Mouse (Mus musculus) effector memory CD4-positive, alpha-beta T cell, adult 5 months (primary cell): ENCODE data around the gene Cyp27b1. TPM values are rescaled to one million over a fixed set of nuclear protein-coding genes. Genes with fewer than 3 reads are reported as not detected.

Experiments used
- polyA plus RNA-seq: library from polyadenylated mRNA; unstranded; fragments of 100-300 nt; shearing (Covaris generic); gene quantifications from one replicate; pipeline ENCODE4 v1.2.1, GENCODE M21; 2017

Gene Cyp27b1
- polyA plus RNA-seq = not detected

DNA sequence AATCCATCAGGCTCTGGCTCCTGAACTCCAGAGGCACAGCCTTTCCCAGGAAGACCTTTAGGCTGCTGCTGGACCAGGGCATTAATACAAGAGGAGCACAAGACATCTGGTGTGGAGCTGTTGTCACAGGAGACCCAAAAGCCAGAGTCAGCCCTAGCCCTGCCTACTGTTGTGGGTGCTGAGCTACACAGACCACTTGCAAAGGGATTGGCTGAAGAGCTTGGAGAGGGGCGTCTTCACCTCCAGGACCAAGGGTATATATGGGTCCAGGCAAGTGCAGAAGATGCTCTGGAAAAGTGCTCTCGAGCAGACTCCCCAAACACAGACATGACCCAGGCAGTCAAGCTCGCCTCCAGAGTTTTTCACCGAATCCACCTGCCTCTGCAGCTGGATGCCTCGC is at the start of gene Cyp27b1:
Cyp27b1 (plus strand) TSS at position 297 of the 400 bp plus-strand sequence.

DNA sequence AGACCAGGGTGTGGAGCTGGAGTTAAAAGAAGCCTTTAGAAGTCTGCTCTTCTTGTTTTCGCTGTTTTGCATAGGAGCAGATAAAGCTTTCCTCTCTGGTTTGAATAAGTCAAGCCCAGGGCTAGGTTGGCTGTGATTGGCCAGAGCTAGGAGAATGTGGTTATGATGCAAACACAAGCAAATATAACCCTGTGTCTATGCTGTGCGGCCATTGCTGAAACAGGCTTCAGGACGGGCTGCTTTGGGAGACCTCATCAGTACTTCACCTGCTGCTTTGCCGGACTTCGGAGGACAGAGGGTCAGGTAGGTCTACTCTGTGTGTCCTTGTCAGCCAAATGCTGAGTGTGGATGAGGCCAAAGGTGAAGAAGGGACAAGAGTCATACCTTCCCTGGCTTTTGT is 47.5 kb upstream of the Cyp27b1 start, which contains the start of gene Avil:
Avil (plus strand) TSS at position 181 of the 400 bp plus-strand sequence.

GRCm38 (mm10) chr10:127030336-127031296 is 17.4 kb upstream of the Cyp27b1 start, which contains the start of gene Tsfm:
Tsfm (minus strand) TSS chr10:127030840.

GRCm38 (mm10) chr10:127041274-127041766 is 6.7 kb upstream of the Cyp27b1 start, which contains the start of the genes Mettl1 and Eef1akmt3:
Mettl1 (plus strand) TSS chr10:127041414.
Eef1akmt3 (minus strand) TSS chr10:127041513.

DNA sequence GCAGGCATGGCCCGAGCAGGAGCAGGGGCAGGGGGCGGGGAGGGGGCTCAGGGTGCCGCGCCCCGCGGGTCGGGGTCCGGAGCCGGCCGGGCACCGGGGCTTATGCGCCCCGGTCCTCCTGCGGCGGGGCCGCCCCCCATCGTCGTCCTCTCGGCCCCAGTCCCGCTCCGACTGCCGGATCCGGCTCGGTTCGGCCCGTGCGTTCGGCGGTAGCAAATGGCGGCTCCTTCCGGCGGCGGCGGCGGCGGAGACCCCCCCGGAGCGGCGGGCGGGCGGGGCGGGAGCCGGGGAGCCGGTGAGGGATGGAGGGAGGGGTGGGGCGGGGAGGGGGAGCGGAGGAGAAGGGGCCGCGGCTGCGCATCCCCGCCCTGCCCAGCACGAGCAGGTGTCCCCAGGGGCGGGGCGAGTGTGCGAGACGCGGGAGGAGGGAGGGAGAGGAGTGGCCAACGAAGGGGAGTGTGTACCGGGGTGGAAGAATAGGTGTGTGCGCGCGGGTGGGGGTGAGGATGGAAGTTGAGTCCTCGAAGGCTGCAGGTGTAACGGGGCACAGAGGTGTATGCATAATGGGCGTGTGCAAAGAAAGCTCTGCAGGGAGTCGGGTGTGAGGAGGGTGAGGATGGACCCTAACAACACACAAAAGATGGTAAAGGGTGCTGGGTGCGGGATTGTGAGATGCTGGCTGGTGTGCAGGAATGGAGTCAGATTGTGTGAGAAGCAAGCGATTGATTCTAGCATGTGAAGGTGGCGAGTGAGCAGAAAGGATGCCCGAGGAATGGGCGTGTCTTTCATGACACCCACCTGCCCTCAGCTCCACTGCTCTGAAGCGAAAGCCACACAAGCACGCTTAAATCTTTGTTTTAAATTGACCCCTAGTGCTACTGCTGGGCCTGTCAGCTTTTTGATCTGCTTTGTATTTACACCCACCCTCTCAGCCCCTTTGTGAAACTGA is 12.2 kb downstream of the Cyp27b1 start, which contains the start of gene March9:
March9 (minus strand) TSS at position 217 of the 949 bp plus-strand sequence.

GRCm38 (mm10) chr10:127063239-127063872 is 15.3 kb downstream of the Cyp27b1 start, which contains the start of gene Cdk4:
Cdk4 (plus strand) TSS chr10:127063534.

DNA sequence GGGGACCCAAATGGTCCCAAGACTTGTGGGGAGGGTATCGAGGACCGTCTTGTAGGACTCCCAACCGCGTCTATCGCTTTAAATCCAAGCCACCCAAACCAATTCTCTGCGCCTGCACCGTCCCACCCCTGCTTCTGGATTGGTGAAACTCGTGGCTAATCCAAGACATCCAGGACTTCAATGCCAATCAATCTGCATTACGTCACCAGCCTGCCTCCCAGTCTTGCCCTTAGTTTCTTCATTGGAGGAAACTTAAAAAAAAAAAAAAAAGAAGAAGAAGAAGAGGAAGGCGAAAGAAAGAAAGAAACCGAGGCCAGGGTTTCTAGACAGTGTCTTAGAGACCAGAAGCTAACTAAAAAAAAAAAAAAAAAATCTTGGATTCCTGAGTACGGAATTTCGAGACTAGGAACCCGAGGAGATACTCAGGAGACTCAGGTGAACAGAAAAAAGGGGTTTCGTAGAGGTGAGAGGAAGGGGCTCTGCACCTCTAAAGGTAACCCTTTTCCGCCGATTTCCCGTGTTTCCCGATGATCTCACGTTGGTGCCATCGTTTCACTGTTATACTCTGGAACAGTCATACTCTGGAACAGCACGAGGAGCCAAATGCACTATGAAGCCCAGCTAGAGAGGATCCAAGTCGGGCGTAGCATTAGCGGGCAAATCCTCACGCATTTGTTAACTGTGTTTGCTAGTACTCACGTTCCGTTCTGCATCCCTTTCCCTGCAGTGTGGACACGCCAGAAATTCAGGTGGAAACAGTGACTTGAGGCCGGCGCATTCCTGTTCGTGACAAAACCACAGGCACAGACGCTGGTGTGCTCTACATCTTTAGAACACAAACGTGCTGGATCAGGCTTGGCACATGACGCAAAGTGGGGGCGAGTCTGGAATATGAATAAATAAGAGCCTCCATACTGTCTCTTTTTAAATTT is 22.4 kb downstream of the Cyp27b1 start, which contains the start of gene Tspan31:
Tspan31 (minus strand) TSS at position 75 of the 932 bp plus-strand sequence.

GRCm38 (mm10) chr10:127075080-127075479 is 27.0 kb downstream of the Cyp27b1 start, which contains the start of gene Agap2:
Agap2 (plus strand) TSS chr10:127075284.

Other genes starting within 250 kb of the Cyp27b1 start
- gene Atp23, start 146.9 kb upstream of the Cyp27b1 start, polyA plus RNA-seq = 7.3 TPM
- 39.4 TPM for gene Ctdsp2, start 69.5 kb upstream of the Cyp27b1 start, polyA plus RNA-seq
- gene Avil, start 47.5 kb upstream of the Cyp27b1 start, polyA plus RNA-seq = 0.37 TPM
- 21.6 TPM for gene Tsfm, start 17.4 kb upstream of the Cyp27b1 start, polyA plus RNA-seq
- gene Mettl1, start 6.8 kb upstream of the Cyp27b1 start, polyA plus RNA-seq = 12.8 TPM
- 0.41 TPM for gene Eef1akmt3, start 6.7 kb upstream of the Cyp27b1 start, polyA plus RNA-seq
- gene March9, start 11.9 kb downstream of the Cyp27b1 start, polyA plus RNA-seq = 1.2 TPM
- 125 TPM for gene Cdk4, start 15.3 kb downstream of the Cyp27b1 start, polyA plus RNA-seq
- gene Tspan31, start 22.0 kb downstream of the Cyp27b1 start, polyA plus RNA-seq = 110 TPM
- 19.0 TPM for gene Agap2, start 27.0 kb downstream of the Cyp27b1 start, polyA plus RNA-seq
- 154 TPM for gene Os9, start 72.9 kb downstream of the Cyp27b1 start, polyA plus RNA-seq
- gene B4galnt1, start 117.0 kb downstream of the Cyp27b1 start, polyA plus RNA-seq = 677 TPM
- gene Slc26a10, start 132.4 kb downstream of the Cyp27b1 start, polyA plus RNA-seq = 11.0 TPM
- gene Arhgef25, start 141.8 kb downstream of the Cyp27b1 start, polyA plus RNA-seq = not detected
- gene Dtx3, start 147.5 kb downstream of the Cyp27b1 start, polyA plus RNA-seq = 109 TPM
- 28.9 TPM for gene Pip4k2c, start 163.3 kb downstream of the Cyp27b1 start, polyA plus RNA-seq
- gene Kif5a, start 215.1 kb downstream of the Cyp27b1 start, polyA plus RNA-seq = not detected
- 74.6 TPM for gene Dctn2, start 218.1 kb downstream of the Cyp27b1 start, polyA plus RNA-seq
- 8.4 TPM for gene Mbd6, start 240.8 kb downstream of the Cyp27b1 start, polyA plus RNA-seq